Mouse (Mus musculus) kidney, adult 2 months (tissue): ENCODE results near the gene Atg7.

Experiments used
- CTCF ChIP-seq: fragments of 200-500 bp; conservative IDR thresholded peaks from 2 replicates; pipeline ENCODE4 v1.5.1; 2011; ENCODE audit warnings: low read depth, mild to moderate bottlenecking, control low read depth, low read length, moderate library complexity, mixed read lengths; ENCODE audit not compliant: insufficient read depth, insufficient read length
- POLR2A ChIP-seq: fragments of 200-500 bp; IDR thresholded peaks from one replicate; pipeline ENCODE4 v1.6.1; 2011; ENCODE audit warnings: low read depth, low read length, control low read depth

- no peak for TF ChIP-seq CTCF
- no peak for TF ChIP-seq POLR2A
Observed at GRCm38 (mm10) chr6:114812322-114812721, 169.4 kb downstream of the Atg7 start.
